Mouse (Mus musculus): Measurements from ENCODE around the gene H2afv. TPM values are rescaled to one million over a fixed set of nuclear protein-coding genes. Genes with fewer than 3 reads are reported as not detected.
"Not testable (repeated sequence)": the region's sequence is repeated elsewhere in the genome, so short reads cannot be mapped to it uniquely, and the experiment has no call there.

H2afv gene
- polyA plus RNA-seq, 1 experiment from 2014 or later, result 656 TPM

DNA sequence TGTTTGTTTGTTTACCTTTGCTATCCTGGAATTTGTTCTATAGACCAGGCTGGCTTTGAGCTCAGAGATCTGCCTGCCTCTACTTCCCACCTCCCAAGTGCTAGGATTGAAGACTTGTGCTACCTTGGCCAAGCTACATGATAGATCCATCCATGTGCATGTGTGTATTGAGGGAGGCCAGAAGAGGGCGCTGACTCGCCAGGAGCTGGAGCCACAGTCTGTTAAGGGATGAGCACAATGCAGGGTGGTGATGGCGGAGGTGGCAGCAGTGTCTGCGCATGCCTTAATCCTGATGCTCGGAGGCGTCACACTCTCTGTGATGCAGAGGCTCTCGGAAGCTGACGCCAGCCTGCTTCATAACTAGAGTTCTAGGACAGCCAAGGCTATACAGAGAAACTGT is 7.8 kb downstream of the H2afv start:
- Histone ChIP-seq H3K27me3 (no peaks in the 10 kb centered on the region), H3K27ac (no peak overlapping the region), H3K9me3 (no peaks in the 10 kb centered on the region; the same call in 1 of the 2 replicates), H3K4me1 (no peaks in the 10 kb centered on the region), H3K36me3 (peaks cover 78% of the 10 kb centered on the region), H3K4me3 (no peak overlapping the region), H3K9ac (no peak overlapping the region), H3K4me2 (no peak overlapping the region)
- WGBS, result 74% methylated on average over 8 of the region's 8 CpGs
- no peak for ATAC-seq (ENCODE audit: insufficient number of reproducible peaks, insufficient read depth, low FRiP score, low TSS enrichment, low read depth)

DNA sequence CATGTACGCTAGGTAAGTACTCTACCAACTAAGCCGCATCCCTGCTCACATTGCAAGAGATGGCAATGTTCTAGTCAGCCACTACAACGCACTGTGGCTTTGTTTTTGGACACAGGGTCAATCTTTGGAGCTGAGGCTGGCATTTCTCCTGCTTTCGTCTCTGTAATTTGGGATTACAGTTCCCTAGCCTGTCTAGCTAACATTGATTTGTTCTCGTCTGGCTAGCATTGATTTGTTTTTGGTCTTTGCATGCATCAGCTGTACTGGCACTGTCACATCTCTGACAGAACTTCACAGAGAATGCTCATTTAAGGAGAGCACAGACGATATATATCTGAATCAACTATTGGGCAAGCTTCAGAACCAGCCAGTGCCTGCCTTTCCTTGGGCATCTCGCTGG is 14.1 kb downstream of the H2afv start:
- Histone ChIP-seq H3K27me3 (no peaks in the 10 kb centered on the region), H3K36me3 (peaks cover 95% of the 10 kb centered on the region), H3K9ac (no peak overlapping the region), H3K4me1 (no peaks in the 10 kb centered on the region), H3K4me3 (no peak overlapping the region), H3K27ac (no peak overlapping the region), H3K4me2 (no peak overlapping the region), H3K9me3 (no peaks in the 10 kb centered on the region)
- 91% methylated on average over 7 of the region's 7 CpGs for WGBS
- no peak for ATAC-seq (ENCODE audit: insufficient number of reproducible peaks, insufficient read depth, low FRiP score, low TSS enrichment, low read depth)

DNA sequence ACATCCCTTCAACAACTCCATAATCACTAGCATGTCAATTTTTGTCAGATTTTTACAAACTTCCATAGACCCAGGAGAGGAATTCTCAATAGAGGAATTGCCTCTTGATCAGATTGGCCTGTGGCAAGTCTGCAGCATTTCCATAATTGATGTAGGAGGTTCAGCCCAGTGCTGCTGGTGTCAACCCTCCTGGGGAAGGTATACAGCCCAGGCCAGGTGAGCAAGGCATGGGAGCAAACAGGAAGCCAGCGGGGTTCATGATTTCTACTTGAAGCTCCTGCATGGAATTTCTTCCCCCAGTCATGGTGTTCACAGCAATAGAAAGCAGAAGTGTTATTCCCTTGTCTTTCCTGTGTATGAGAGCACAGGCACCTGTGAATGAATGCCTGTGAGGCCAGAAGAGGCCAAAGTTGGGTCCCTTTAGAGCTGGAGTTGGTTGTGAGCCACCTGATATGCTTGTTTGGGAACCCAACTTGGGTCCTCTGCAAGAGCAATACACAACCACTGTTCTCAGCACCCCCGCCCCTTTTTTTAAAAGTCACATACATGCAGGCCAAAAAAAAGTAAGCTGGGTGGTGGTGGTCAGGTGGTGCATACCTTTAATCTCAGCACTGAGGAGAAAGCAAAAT is 23.4 kb downstream of the H2afv start:
- Histone ChIP-seq H3K36me3 (peaks cover 58% of the 10 kb centered on the region), H3K9ac (no peak overlapping the region), H3K4me1 (peaks cover 12% of the 10 kb centered on the region; the same call in 1 of the 2 replicates), H3K27ac (0 out of 2 replicates have a peak overlapping the region, but pooled peaks have one; percentile 12), H3K27me3 (no peaks in the 10 kb centered on the region), H3K4me3 (no peak overlapping the region), H3K9me3 (no peaks in the 10 kb centered on the region), H3K4me2 (no peak overlapping the region)
- 71% methylated on average over 2 of the region's 2 CpGs for WGBS
- ATAC-seq (ENCODE audit: insufficient number of reproducible peaks, insufficient read depth, low FRiP score, low TSS enrichment, low read depth), result no peak

DNA sequence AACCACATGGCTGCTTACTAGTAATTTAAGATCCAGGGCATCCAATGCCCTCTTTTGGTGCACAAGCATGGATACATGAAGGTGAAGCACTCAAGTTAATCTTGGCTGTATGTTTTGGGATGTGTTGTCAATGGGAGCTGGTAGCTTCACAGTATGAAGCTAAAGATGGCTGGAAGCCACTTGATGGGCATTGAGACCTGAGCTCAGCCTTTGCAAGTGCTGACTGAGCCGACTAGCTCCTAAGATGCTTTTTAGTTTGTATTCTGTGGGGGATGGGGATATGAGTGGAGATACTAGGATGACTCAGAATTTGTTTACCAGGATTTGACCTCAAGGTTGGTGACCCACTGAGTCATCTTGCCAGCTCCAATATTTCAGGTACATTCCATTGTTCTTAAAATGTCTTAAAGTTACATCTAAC is 23.9 kb downstream of the H2afv start:
- H3K4me1 ChIP-seq, result peaks cover 12% of the 10 kb centered on the region; the same call in 1 of the 2 replicates
- no peaks in the 10 kb centered on the region for H3K9me3 ChIP-seq
- no peak overlapping the region for H3K27ac ChIP-seq
- H3K36me3 ChIP-seq, result peaks cover 55% of the 10 kb centered on the region
- no peak overlapping the region for H3K4me3 ChIP-seq
- H3K4me2 ChIP-seq, result no peak overlapping the region
- 28% methylated on average over 1 of the region's 1 CpGs for WGBS
- ATAC-seq (ENCODE audit: insufficient number of reproducible peaks, insufficient read depth, low FRiP score, low TSS enrichment, low read depth), result no peak
- no peak overlapping the region for H3K9ac ChIP-seq
- no peaks in the 10 kb centered on the region for H3K27me3 ChIP-seq

DNA sequence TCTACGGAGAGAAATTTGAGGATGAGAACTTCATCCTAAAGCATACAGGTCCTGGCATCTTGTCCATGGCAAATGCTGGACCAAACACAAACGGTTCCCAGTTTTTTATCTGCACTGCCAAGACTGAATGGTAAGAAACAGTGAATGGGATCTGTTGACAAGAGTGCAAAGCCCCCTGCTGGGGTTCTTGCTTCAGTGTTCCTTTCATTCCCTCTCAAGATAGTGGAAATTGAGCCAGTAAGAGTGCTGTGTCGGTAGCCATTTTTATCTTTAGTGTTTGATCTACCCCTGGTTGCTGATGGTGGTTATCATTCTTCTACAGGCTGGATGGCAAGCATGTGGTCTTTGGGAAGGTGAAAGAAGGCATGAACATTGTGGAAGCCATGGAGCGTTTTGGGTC is 25.1 kb downstream of the H2afv start:
- WGBS, result 76% methylated on average over 4 of the region's 4 CpGs
- H3K9ac ChIP-seq; H3K9me3 ChIP-seq; ATAC-seq (ENCODE audit: insufficient number of reproducible peaks, insufficient read depth, low FRiP score, low TSS enrichment, low read depth); H3K27me3 ChIP-seq; H3K27ac ChIP-seq; H3K4me2 ChIP-seq; H3K4me3 ChIP-seq: not testable (repeated sequence)
- Histone ChIP-seq H3K4me1 (peaks cover 20% of the 10 kb centered on the region), H3K36me3 (peaks cover 46% of the 10 kb centered on the region)

DNA sequence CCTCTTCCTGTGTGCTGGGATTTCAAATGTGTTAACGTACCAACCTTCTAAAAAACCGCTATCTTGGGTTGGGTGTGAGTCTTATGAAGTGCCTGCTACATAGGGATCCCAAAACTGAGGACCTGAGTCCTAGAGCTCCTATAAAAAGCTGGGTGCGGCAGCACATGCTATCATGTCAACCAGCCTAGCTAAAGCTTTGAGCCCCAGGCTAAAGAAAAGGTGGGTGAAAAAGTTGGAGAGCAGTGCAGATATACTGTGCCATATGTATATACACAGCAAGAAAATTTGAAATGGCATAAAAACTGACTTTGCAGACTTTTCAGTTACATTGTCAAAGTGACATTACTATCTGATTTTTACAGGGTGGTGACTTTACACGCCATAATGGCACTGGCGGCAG is 25.5 kb downstream of the H2afv start:
- Histone ChIP-seq H3K9me3 (no peaks in the 10 kb centered on the region), H3K27ac (no peak overlapping the region), H3K9ac (0 out of 2 replicates have a peak overlapping the region, but pooled peaks have one; percentile 11), H3K4me1 (peaks cover 22% of the 10 kb centered on the region), H3K4me2 (peak overlapping the region; percentile 91), H3K4me3 (peak overlapping the region; percentile 0; the same call in 1 of the 2 replicates), H3K27me3 (no peaks in the 10 kb centered on the region), H3K36me3 (peaks cover 43% of the 10 kb centered on the region)
- ATAC-seq (ENCODE audit: insufficient number of reproducible peaks, insufficient read depth, low FRiP score, low TSS enrichment, low read depth), result no peak
- WGBS, result 85% methylated on average over 5 of the region's 5 CpGs

DNA sequence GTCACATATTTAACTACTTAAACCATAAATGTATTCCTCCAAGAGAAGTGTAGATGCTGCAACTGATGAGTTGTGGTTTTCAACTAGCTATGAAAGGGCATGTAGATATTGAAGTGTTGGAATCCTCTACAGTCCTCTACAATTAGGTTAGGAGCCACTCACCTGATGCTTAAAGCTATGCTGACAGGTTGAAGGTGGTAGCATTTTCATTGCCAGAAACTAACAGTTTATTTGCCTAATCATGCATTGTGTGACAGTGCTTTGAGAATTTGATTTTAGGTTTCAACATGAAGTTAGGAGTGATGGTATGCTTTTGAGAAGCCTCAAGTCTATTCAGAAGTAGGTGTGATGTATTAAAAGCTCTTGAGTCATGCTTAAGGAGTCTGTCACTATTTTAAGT is 26.8 kb downstream of the H2afv start:
- Histone ChIP-seq H3K4me3 (peak overlapping the region; percentile 94), H3K36me3 (peaks cover 31% of the 10 kb centered on the region), H3K27me3 (no peaks in the 10 kb centered on the region), H3K9me3 (no peaks in the 10 kb centered on the region), H3K4me2 (peak overlapping the region; percentile 91), H3K9ac (0 out of 2 replicates have a peak overlapping the region, but pooled peaks have one; percentile 98), H3K27ac (no peak overlapping the region; the same call in 1 of the 2 replicates), H3K4me1 (peaks cover 22% of the 10 kb centered on the region)
- no peak for ATAC-seq (ENCODE audit: insufficient number of reproducible peaks, insufficient read depth, low FRiP score, low TSS enrichment, low read depth)

DNA sequence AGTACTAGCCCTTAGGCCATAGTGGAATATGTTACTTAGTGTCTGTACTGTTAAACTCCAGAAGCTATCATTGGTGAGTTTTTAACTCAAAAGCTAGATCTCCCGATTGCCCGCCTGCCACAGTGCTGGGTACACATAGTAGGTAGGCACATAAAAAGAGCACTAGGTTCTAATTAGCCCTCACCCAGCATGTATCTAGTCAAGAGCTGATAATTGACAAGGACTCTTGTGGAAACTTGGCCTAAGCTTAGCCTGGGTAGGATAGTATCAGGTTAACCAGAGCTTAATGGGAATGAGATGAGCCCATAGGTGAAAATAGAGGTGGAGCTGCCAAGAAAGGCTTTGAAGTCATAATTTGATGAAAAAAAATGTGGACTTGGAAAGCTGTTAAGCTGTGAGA is 27.2 kb downstream of the H2afv start:
- H3K4me3 ChIP-seq, result peak overlapping the region; percentile 94
- H3K27ac ChIP-seq, result peak overlapping the region; percentile 98
- H3K9ac ChIP-seq, result peak overlapping the region; percentile 98
- 34% methylated on average over 2 of the region's 2 CpGs for WGBS
- no peaks in the 10 kb centered on the region for H3K9me3 ChIP-seq
- ATAC-seq (ENCODE audit: insufficient number of reproducible peaks, insufficient read depth, low FRiP score, low TSS enrichment, low read depth), result no peak
- H3K27me3 ChIP-seq, result no peaks in the 10 kb centered on the region
- H3K4me1 ChIP-seq, result peaks cover 22% of the 10 kb centered on the region
- H3K36me3 ChIP-seq, result peaks cover 28% of the 10 kb centered on the region
- peak overlapping the region; percentile 91 for H3K4me2 ChIP-seq

DNA sequence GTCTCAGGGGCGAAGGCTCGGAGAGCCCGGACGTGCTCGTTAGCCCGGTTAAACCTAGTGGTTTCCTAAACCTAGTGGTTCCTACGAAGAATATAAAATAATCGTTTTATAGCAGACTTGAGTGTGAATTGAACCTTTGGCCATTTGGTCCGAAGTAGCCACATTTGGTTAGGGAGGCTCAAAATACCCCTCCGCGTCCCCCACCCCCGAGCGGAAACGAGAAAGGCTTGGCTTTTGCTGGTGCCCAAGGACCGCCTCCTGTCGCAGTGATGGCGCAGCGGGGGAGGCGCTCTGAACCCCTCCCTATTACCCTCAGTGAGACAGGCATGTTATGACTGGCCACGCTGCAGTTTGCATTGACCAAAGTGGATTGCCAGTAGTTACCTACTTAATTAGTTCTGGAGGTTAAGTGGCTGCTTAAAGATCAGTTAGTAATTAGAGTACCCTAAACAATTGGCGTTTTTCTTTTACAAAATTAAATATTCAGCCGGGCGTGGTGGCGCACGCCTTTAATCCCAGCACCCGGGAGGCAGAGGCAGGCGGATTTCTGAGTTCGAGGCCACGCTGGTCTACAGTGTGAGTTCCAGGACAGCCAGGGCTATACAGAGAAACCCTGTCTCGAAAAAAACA is 27.7 kb downstream of the H2afv start:
- Histone ChIP-seq H3K9me3 (no peaks in the 10 kb centered on the region), H3K4me2 (peak overlapping the region; percentile 91), H3K27me3 (no peaks in the 10 kb centered on the region), H3K27ac (peak overlapping the region; percentile 98), H3K4me1 (peaks cover 22% of the 10 kb centered on the region), H3K36me3 (peaks cover 28% of the 10 kb centered on the region), H3K9ac (peak overlapping the region; percentile 98), H3K4me3 (peak overlapping the region; percentile 94)
- peak; percentile 28; the same call in 1 of the 2 replicates for ATAC-seq (ENCODE audit: insufficient number of reproducible peaks, insufficient read depth, low FRiP score, low TSS enrichment, low read depth)
- whole genome bisulfite sequencing, result 1% methylated on average over 30 of the region's 30 CpGs

DNA sequence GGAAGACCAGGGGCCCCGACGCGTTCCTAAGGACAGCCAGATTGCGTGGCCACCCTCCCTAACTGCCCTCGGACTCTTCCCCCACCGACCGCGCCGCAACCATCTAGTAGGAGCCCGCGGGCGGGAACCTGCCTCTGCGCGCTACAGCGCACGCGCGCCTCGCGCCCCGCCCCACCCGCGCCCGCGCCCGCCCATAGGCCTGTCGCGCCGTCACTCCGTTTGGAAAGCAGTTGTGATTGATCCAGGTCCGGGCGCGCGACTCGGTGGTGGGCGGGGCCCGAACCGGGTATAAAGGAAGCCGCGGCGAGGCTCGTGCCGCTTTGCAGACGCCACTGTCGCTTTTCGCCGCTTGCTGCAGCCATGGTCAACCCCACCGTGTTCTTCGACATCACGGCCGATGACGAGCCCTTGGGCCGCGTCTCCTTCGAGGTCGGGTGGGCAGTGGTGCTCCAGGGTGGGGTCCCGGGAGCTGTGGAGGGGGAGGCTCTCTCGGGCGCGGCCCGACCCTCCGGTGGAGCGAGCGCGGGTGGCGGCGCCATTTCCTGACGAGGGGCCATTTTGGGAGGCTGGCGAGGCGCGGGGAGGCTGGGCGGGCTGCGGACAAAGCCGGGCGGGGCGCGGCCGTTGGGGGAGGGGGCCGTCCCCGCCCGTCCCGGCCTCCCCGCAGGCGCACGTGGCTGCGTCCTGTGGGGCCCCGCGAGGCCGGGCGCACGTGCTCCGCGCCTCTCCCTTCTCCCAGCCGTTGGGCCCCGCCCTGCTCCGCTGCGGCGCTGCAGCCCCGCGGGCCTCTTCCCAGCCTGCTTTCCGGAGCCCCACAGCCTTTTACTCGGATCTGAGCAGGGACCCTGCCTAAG is 28.5 kb downstream of the H2afv start:
- ATAC-seq (ENCODE audit: insufficient number of reproducible peaks, insufficient read depth, low FRiP score, low TSS enrichment, low read depth), result peak; percentile 95

DNA sequence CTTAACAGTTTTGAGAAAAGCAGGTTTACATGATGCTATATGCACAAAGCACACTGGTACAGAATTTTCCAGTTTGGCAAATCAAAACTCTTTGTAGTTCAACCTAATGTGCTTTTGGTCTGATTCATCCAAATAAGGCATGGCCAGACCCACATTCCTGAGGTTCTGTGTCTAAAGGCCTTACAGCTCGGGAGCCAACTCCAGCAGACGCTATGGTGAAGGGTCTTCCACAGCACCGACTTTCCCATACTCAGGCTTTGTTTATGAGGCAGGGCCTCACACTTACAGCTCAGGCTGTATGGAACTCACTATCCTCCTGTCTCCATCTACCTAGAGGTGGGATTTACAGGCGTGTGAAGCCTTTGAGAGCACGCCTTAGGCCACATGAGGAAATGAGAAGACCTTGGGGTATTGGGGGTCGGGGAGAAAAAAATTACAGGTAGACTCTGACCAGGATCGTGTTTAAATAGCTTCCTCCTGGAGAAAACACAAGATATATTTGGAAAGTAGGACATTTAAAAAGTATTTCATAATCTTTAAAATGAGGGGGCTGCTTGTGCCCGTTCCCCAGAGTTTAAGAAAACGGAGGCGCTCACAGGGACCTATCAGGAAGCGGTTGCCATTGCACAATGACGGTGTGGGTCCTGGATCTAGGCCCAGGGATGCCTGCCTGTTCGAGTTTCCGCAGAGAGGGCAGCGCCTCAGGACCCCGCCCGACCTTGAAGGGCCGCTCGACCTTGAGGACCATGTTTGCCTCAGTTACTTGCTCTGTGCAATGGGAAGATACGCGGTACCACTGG is 29.3 kb downstream of the H2afv start, which contains the start of gene Ppia:
Ppia (plus strand) TSS at position 693 of the 800 bp plus-strand sequence.
- H3K36me3 ChIP-seq, result peaks cover 15% of the 10 kb centered on the region
- peak within 1 kb of the TSS; percentile 98 for H3K9ac ChIP-seq
- peaks cover 22% of the 10 kb centered on the region for H3K4me1 ChIP-seq
- no peak; the same call in 1 of the 2 replicates for ATAC-seq (ENCODE audit: insufficient number of reproducible peaks, insufficient read depth, low FRiP score, low TSS enrichment, low read depth)
- peak within 1 kb of the TSS; percentile 94 for H3K4me3 ChIP-seq
- H3K9me3 ChIP-seq, result no peaks in the 10 kb centered on the region
- peak within 1 kb of the TSS; percentile 91 for H3K4me2 ChIP-seq
- peak within 1 kb of the TSS; percentile 98 for H3K27ac ChIP-seq
- 4% methylated on average over 21 of the region's 21 CpGs for WGBS
- no peaks in the 10 kb centered on the region for H3K27me3 ChIP-seq

More for the DNA sequence above, 28.5 kb downstream of the H2afv start:
- Histone ChIP-seq H3K4me1 (peaks cover 22% of the 10 kb centered on the region), H3K4me3 (peak overlapping the region; percentile 94), H3K9me3 (no peaks in the 10 kb centered on the region), H3K27me3 (no peaks in the 10 kb centered on the region), H3K27ac (peak overlapping the region; percentile 98), H3K9ac (peak overlapping the region; percentile 98), H3K36me3 (peaks cover 23% of the 10 kb centered on the region), H3K4me2 (peak overlapping the region; percentile 91)
- WGBS, result under 1% methylated on average over 98 of the region's 102 CpGs

All from embryonic facial prominence, embryonic 13.5 days (tissue).